Mouse (Mus musculus) frontal cortex, adult 2 months (tissue): Measurements from ENCODE around the gene Gm10681. TPM values are rescaled to one million over a fixed set of nuclear protein-coding genes. Genes with fewer than 3 reads are reported as not detected.
"Not testable (repeated sequence)": the region's sequence is repeated elsewhere in the genome, so short reads cannot be mapped to it uniquely, and the experiment has no call there.

Experiments
- DNase-seq, 2 experiments: peaks; one replicate each; pipeline ENCODE4 v3.0.0; 2022; ENCODE audit warnings: low spot score in 1 of 2; ENCODE audit errors: extremely low spot score in 1 of 2
- polyA plus RNA-seq: library from polyadenylated mRNA; depleted of rRNA; stranded (reverse); fragments of >200 nt; gene quantifications from 2 replicates; pipeline ENCODE4 v1.2.3, GENCODE M21; 2012; rRNA removed

The Gm10681 gene
- polyA plus RNA-seq, 1 experiment: not detected

- DNase-seq: not testable (repeated sequence)
Measured at GRCm38 (mm10) chr3:98522779-98523178, 65.8 kb downstream of the Gm10681 start.

- not testable (repeated sequence) for DNase-seq
Measured at GRCm38 (mm10) chr3:98510414-98510813, 78.2 kb downstream of the Gm10681 start, which contains the start of gene Hsd3b4. Hsd3b4 (minus strand) TSS chr3:98510514.

GRCm38 (mm10) chr3:98507229-98507628, 81.4 kb downstream of the Gm10681 start:
- DNase-seq: not testable (repeated sequence)

Other genes with a start within 250 kb of the Gm10681 start
- gene Phgdh, start 248.8 kb downstream of the Gm10681 start, polyA plus RNA-seq: 119 and 136 TPM in 2 replicates
- gene Zfp697, start 206.3 kb downstream of the Gm10681 start, polyA plus RNA-seq: 17.0 TPM in 2 replicates
- not detected in 2 replicates for gene Gm4450, start 131.7 kb downstream of the Gm10681 start, polyA plus RNA-seq
- not detected in 2 replicates for gene Hsd3b4, start 78.3 kb downstream of the Gm10681 start, polyA plus RNA-seq
- not detected in 2 replicates for gene Hsd3b5, start 41.4 kb upstream of the Gm10681 start, polyA plus RNA-seq
- gene Hsd3b2, start 135.7 kb upstream of the Gm10681 start, polyA plus RNA-seq: 0.08 and 0.13 TPM in 2 replicates
- not detected in 2 replicates for gene Hsd3b3, start 174.3 kb upstream of the Gm10681 start, polyA plus RNA-seq
- gene Hsd3b6, start 225.6 kb upstream of the Gm10681 start, polyA plus RNA-seq: 0.36 TPM in 1 of 2 replicates, not detected in the other